Mouse (Mus musculus) common myeloid progenitor, adult 5-6 weeks (primary cell): Measurements from ENCODE around the gene Ccdc169. TPM values are rescaled to one million over a fixed set of nuclear protein-coding genes. Genes with fewer than 3 reads are reported as not detected.

Experiments
- ATAC-seq: replicated peaks from 2 replicates; pipeline ENCODE4 v1.8.0; 2016; ENCODE audit warnings: low read depth, mild to moderate bottlenecking, moderate TSS enrichment, inconsistent platforms; ENCODE audit not compliant: poor library complexity, severe bottlenecking
- total RNA-seq: library from RNA; stranded (forward); fragments of 200-1000, 187-1606 nt; gene quantifications from 2 replicates; pipeline ENCODE4 v1.2.3, GENCODE M21; 2017

Gene Ccdc169
- total RNA-seq, 1 experiment from 2014 or later, result 0.41 TPM

DNA sequence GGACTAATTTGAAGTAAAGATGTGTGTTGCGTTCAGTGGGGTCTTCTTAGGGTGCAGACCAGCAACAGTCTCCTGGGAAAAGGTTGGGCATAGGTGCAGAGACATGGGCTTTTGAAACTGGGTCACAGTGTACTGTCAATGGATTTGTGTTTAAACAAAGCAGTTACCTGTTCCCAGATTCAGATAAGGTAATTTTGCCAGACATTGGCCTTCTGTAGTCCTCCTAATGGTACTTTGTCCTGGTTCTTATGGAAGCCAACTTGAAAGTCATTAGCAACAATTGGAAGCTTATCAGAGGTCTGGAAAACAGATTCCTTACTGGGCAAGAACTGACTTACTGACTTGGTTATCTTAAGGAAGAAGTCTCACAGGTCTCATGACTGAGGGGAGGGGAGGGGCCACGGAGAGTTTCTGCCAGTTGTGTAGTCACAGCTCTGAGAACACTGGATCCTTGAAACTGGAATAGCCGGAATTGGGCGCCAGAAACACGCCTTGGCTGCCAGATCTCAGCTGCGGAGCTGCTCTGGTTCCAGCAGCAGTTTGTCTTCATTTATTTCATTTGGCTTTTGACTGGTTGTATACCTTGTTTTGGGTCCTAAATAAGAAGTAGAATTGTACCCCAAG lies 17.8 kb upstream of the Ccdc169 start:
- ATAC-seq, result no peak

DNA sequence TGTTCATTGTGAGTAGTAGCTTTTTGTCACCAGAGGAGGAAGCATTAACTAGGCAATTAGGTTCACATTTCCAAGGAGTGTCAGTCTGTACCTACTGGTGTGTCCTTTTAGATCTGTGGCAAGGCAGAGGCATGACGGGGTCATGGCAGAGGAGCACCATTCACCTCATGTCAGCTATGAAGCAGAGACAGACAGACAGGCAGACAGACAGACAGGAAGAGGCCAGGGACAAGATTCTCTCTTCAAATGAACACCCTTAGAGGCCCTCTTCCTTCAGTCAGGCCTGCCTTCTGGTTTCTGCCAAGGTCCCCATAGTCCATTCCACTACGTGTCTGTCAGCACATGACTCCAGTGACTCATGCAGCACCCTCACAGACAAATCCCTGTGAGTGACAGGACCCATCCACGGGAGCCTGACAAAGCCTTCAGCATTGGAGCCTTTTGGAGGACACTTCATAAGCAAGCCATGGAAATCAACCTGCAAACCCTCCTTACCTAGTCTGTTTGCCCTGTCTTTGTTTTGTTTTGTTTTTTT lies 14.7 kb upstream of the Ccdc169 start:
- ATAC-seq, result no peak

GRCm38 (mm10) chr3:55123064-55123463 lies 14.1 kb upstream of the Ccdc169 start:
- peak; percentile 25; the same call in 1 of the 2 replicates for ATAC-seq

GRCm38 (mm10) chr3:55129181-55129692 lies 7.9 kb upstream of the Ccdc169 start:
- ATAC-seq, result peak; percentile 63; the same call in 1 of the 2 replicates

DNA sequence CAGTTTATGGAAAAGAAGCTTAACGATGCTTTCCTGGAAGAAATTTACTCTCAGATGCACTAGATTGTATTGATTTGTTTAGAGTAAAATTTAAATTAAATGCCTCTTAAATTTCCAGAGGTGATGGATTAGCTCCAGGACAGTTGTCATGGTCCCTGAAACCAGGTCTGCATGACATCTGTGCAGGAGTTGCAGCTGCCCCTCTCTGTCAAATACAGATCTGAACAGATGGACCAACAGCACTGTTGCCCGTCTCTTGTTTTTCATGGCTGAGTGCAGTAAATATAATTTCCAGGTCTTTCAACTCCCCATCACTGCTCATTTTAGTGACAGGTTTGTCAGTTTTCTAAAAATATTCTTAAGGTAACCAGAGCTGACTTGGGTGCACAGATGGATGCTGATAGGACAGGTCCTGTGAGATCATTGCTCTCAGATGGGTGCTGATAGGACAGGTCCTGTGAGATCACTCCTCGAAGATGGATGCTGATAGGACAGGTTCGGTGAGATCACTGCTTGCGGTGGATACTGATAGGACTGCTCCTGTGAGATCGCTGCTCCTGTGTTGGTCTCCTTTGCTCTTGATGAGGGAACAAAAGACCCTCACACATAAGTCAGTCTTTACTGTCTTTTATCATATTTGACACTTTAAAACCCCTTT lies 5.4 kb upstream of the Ccdc169 start:
- ATAC-seq, result no peak

DNA sequence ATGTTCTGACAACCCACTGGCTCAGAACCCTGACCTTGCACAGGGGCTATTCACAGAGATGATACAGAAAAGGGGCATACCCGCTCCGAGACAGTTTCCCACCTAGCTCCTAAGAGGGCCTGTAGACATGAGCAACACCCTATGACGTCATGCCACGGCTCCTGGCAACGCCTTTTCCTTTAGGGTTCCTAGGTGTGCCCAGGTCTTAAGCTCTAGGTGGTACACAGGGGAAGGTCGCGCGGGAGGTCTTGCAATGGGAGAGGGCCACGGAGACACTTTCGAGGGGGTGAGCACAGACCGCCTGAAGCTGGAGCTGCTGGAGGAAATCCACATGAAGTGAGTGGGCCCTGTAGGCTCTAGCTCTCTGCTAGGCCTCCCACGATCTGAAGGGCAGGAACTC lies 2.7 kb downstream of the Ccdc169 start:
- no peak for ATAC-seq

- no peak for ATAC-seq
Measured at GRCm38 (mm10) chr3:55141401-55141800, 4.3 kb downstream of the Ccdc169 start.

- ATAC-seq, result no peak
Measured at GRCm38 (mm10) chr3:55144916-55145315, 7.8 kb downstream of the Ccdc169 start.

- no peak for ATAC-seq
Measured at GRCm38 (mm10) chr3:55146441-55146840, 9.3 kb downstream of the Ccdc169 start.

GRCm38 (mm10) chr3:55147156-55147555 lies 10.0 kb downstream of the Ccdc169 start:
- no peak for ATAC-seq

DNA sequence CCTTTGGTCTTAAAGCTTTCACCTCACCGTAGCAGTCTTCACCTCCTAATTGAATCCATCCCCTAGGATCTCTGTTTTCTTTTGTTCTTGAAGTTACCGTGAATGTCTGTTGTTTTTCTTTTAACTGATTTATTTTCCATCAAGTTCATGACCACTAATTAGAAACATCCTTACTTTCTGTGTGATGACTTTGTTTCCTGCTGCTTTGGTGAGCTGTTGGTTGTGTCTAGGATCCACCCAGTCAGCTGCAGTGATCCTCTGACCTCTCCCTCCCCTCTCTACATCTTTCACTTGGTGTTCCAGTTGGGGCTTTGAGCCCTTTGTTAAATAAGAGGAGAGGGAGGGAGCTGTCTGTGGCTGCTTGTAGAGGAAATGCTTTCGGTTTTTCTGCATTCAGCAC lies 11.0 kb downstream of the Ccdc169 start:
- ATAC-seq, result no peak

DNA sequence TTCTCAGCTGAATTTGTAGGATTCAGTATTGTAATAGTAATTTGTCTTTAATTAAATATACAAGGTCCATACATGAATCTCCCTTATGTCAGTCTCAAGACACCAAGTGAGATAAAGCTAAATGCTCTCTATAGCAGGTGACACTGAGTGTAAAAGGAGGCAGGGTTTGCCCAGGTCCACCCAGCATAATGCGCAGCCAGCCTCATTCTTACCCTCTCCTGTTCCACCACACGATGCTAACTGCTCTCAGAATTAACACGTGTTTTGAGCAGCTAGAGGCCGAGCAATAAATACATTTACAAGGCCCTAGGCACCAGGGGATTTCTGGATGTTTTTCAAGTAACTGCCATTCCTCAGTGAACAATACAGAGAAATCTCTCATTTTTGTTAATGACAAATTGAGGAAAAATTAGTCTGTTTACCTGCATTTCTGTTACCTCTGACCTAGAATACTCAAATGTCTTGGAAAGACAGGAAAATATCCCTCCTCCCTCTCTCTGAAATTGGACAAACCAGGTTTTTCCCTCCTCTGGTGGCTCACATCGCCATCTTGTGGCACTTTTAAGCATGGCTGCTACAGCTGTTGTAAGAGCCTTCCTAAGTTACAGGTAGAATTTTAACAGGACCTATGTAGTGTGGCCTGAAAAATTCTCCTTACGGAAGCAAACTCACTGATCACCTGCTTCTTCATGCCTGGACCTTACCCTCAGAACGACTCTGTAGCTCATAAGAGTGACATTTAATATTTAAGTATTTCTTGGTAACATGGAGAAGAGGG lies 14.7 kb downstream of the Ccdc169 start:
- ATAC-seq, result peak; percentile 63; the same call in 1 of the 2 replicates

GRCm38 (mm10) chr3:55152673-55153334 lies 15.7 kb downstream of the Ccdc169 start:
- ATAC-seq, result peak; percentile 69

- ATAC-seq, result no peak
Measured at GRCm38 (mm10) chr3:55154163-55154562, 17.0 kb downstream of the Ccdc169 start.

DNA sequence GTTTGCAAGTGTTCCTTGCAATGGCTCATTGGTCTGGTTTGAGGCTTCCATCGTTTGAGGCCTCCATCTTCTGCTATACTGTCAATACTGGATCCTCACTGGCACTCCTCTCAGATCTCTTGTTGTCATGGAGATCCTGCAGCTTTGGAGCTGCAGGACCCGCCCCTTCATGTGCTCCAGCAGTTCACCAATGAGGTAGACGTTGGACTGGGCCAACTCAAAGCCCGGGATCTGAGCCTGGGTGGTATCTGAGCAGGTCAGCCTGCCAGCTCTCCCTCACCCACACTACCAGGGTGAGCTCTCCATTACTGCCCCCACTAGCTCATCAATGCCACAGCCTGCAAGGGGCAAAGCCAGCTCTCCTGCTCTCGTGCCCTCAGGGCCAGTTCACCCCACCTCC lies 20.3 kb downstream of the Ccdc169 start:
- ATAC-seq, result no peak

DNA sequence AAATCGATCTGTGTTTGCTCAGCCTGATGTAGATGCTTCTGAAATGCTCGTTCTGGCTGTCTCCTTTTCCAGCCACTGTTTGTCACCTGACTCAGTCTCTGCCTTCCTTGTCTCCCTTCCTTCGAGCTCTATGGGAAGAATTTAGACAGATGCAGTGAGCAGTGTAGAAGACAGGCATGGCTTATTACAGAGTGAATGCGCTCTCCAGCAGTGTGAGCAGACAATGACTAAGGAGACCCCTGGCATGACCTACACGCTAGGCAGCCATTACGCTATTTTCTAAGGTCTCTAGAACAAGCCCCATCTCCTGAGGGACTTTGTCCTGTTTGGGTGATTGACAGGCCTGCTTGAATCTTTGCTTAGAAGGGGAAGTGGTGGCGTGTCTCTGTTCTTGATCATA lies 24.0 kb downstream of the Ccdc169 start:
- no peak for ATAC-seq

DNA sequence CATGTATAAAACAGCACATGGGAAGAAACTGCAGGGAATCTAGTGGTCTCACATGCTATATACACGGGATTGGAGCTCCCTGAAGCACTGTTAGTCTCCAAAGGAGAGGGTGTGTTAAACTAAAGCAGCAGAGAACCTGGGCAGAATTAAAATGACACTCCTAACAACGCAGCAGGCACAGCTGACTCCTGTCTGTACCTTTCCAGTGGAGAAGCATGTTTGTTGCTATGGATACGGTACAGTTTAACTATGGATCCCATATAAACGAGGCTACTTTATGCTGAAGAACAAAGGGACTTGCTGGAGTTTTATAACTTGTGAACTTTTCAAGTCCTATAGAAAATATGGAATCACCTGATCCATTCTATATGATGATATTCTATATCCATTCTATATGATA lies 26.4 kb downstream of the Ccdc169 start:
- ATAC-seq, result no peak

GRCm38 (mm10) chr3:55172478-55172877 lies 35.3 kb downstream of the Ccdc169 start:
- no peak for ATAC-seq

GRCm38 (mm10) chr3:55177271-55177670 lies 40.1 kb downstream of the Ccdc169 start:
- no peak for ATAC-seq

GRCm38 (mm10) chr3:55181766-55182165 lies 44.6 kb downstream of the Ccdc169 start, which contains the start of gene Sohlh2:
Gene Sohlh2 (plus strand): TSS chr3:55182028.
- ATAC-seq, result no peak
